Mouse (Mus musculus) cerebellum, postnatal 14 days (tissue): Measurements from ENCODE around the gene E130208F15Rik.
A peak's percentile ranks its signal among the peaks of the same experiment; 100 is the strongest.

ENCODE experiments used
- DNase-seq, 2 experiments: peaks; one replicate each; pipeline ENCODE4 v3.0.0; 2021; ENCODE audit warnings: mixed read lengths in 2 of 2

Gene E130208F15Rik

DNA sequence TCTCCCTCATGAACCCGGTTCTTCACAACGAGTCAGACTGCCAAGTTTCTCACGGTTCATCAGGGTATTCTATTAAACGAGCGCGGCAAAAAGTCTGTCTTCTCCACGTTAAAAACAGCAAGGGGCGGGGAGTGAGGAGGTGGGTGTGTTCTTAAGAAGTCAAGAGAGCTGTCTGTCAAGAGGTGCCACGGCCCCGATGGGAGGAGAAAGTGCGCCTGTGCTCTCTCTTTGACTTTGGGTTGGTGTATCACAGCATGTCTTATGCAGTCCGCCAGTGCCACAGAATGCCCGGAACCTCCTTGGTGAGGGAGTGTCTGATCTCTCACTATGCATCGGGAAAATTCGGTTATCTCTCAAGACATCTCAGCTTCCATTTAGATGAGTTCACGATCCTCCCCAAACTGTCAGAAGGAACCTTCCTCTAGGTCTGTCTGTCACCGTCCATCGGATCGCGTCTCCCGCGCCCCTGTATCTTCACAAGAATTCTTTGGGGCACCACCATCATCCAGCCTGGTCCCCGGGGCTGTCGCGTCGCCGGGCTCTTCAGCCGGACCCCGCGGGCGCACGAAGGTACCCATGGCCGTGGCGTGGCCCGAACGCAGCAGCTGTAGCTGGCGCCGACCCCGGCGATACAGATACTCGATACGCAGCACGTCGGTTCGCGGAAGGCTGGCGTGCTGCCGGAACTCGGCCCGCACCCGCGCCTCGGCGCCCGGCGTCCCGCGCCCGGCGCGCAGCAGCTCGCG is at the start of gene E130208F15Rik:
Gene E130208F15Rik (plus strand): TSS at position 202 of the 746 bp plus-strand sequence.
- peak; percentile 75 to 78 for DNase-seq

- no peak for DNase-seq
These were observed 47.2 kb upstream of the E130208F15Rik start for GRCm38 (mm10) chr7:30274383-30274782.

- no peak for DNase-seq
These were observed 42.6 kb upstream of the E130208F15Rik start for GRCm38 (mm10) chr7:30278911-30279310.

DNA sequence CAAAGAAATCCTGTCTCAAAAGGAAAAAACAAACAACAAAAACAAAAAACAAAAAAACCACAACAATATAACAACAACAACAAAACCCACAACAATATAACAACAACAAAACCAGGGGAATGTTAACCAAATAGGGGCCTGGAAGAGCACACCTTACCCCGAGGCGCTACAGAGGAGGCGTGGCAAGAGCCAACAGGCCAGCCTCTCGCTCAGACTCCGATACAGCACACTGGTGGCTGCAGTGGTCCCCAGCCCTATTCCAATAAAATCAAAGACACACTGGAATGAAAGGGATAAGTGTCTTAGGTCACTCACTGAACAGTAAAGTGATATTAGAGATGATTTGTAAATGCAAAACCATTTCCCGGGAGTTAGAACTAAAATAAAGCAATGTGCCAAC is 42.0 kb upstream of the E130208F15Rik start:
- no peak for DNase-seq

- DNase-seq = peak; percentile 95 to 96
These were observed 41.4 kb upstream of the E130208F15Rik start, which contains the start of the genes Thap8 and Wdr62 for GRCm38 (mm10) chr7:30279951-30280669. Gene Thap8 (plus strand): TSS chr7:30280094. Gene Wdr62 (minus strand): TSS chr7:30280419.

DNA sequence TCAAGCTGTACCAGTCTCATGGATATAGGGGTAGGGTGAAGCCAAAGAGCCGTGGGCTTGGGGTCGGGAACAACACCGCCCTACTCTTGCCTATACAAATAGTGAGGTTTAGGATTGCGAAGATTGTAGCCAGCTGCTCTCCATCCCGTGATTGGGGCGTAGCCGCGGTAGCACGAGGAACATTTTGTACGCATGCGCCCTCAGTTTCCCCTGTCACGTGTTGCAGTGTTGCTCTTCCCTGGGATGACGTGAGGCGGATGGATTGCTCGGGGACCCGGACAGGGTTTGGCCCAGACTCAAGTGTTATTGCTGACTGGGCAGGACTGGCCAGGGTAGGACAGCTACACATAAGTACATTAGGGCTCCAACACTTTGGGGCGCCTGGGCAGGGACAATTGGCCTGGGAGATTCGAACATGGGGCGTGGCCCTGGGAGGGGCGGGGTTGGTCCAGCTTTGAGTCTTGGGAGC is 40.8 kb upstream of the E130208F15Rik start:
- peak; percentile 89 to 90 for DNase-seq

DNA sequence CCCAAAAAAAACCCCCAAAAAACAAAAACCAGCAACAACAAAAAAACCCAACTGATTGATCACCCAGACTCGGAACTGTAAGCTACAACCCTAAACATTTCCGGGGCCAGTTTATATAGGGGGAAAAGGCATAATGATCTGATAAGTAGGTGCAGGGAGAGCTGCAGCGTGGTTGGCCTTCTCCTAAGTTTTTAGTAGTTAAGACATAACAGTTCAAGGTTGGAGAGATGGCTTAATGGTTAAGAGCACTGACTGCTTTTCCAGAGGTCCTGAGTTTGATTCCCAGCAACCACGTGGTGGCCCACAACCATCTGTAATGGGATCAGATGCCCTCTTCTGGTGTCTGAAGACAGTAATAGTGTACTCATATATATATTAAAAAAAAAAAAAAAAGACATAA is 40.0 kb upstream of the E130208F15Rik start:
- DNase-seq = no peak

- DNase-seq = no peak
These were observed 38.8 kb upstream of the E130208F15Rik start for GRCm38 (mm10) chr7:30282740-30283139.

- DNase-seq = peak; percentile 85 to 86
These were observed 34.7 kb upstream of the E130208F15Rik start for GRCm38 (mm10) chr7:30286701-30287410.

DNA sequence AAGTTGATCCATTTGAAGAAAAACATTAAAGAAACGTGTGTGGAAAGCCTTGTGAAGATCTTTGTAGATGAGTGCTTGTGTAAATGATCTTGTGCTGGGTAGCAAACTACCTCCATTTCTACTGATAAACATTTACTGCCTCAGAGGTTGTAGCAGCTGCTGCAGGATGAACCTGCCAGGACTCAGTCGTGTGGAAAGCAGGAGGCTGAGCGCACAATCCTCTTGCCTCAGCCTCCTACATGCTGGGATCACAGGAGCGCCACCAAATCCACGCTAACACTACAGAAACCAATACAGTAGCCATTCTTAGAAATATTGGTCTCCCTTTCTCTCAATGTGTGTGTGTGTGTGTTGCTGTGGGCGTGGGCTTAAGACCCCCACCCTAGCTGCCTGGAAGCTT is 33.5 kb upstream of the E130208F15Rik start:
- peak in 1 of 2 experiments; percentile 33 for DNase-seq

- peak in 1 of 2 experiments; percentile 17 for DNase-seq
These were observed 32.3 kb upstream of the E130208F15Rik start for GRCm38 (mm10) chr7:30289071-30289713.

GRCm38 (mm10) chr7:30289714-30290399 is 31.7 kb upstream of the E130208F15Rik start:
- peak in 1 of 2 experiments; percentile 30 for DNase-seq

DNA sequence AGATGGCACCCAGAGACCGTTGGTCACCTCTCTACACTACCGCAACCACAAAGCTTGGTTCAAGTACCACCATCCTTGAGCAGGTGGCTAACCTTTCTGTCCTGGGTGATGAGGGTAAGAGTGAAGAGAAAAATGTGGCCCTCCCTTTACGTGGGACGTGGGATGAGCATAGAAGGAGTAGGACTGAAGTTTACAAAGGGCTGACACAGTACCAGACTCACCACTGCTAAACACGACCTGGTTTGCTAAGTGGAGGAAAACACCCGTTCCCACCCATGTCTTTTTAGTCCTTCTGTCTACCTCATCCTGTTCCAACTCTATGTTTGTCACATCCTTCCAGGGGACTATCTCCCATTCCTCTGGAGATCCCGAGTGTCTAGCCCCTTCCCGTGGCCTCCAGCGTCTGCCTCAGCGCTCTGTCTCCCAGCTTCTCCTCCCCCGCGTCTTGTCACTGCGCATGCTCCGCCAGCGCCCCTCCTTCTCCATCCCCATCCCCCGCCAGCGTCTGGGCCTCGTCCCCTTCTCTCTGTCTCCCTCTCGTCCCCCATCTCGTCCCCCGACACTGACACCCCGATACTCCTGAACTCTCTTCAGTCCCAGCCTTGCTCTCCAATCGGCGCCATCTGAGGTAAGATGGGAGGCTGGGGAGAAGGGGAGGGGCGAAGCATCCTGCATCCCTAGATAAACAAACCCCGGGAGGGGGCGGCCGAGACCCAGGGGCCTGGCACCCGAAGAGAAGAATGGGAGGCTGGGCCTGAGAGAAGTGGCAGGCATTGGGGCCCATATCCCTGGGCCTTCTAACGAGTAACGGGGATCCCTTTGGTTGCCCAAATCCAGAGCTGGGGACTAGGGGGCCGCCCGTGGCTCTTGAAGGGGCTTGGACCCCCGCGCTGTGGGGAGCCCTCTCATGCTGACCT is 30.1 kb upstream of the E130208F15Rik start, which contains the start of gene Clip3:
Gene Clip3 (plus strand): TSS at position 514 of the 917 bp plus-strand sequence.
- peak; percentile 93 for DNase-seq

GRCm38 (mm10) chr7:30293795-30294194 is 27.7 kb upstream of the E130208F15Rik start:
- DNase-seq = peak; percentile 62 to 67

- DNase-seq = peak in 1 of 2 experiments; percentile 34
These were observed 27.2 kb upstream of the E130208F15Rik start for GRCm38 (mm10) chr7:30294296-30294695.

GRCm38 (mm10) chr7:30295103-30295502 is 26.4 kb upstream of the E130208F15Rik start:
- DNase-seq = peak; percentile 93 to 94

- DNase-seq = no peak
These were observed 24.7 kb upstream of the E130208F15Rik start for GRCm38 (mm10) chr7:30296816-30297215.

DNA sequence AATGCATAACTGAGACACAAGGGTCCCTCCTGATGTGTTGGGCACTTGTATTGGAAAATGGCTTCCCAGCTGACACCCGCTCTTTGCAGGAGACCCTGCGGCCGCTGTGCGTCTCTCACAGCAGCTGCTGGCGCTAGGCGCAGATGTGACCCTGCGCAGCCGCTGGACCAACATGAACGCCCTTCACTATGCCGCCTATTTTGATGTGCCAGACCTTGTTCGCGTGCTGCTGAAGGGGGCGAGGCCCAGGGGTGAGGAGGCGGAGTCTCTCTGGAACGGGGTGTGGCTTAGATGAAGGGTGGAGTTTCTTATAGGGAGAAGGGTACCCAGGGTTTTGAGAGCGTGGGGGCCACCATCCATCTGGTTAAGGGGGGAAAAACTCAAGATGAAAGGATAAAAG is 24.3 kb upstream of the E130208F15Rik start:
- no peak for DNase-seq

- peak; percentile 68 to 80 for DNase-seq
These were observed 20.6 kb upstream of the E130208F15Rik start for GRCm38 (mm10) chr7:30300914-30301313.

- DNase-seq = no peak
These were observed 15.3 kb upstream of the E130208F15Rik start for GRCm38 (mm10) chr7:30306083-30306779.
